Mouse (Mus musculus) CH12.LX (cell line): ENCODE data around the gene Mid1.

Experiments used
- CTCF ChIP-seq, 2 experiments: IDR thresholded peaks in 1 of 2; conservative IDR thresholded peaks in 1 of 2; 2 replicates each; pipeline ENCODE4 v1.5.1; 2011 to 2012; ENCODE audit warnings: low read depth in 2 of 2, low read length in 2 of 2, improper control_type of control experiment in 1 of 2, inconsistent platforms in 1 of 2, mild to moderate bottlenecking in 1 of 2, moderate library complexity in 1 of 2
- ETS1 ChIP-seq: conservative IDR thresholded peaks from 2 replicates; pipeline ENCODE4 v1.6.1; 2012; ENCODE audit warnings: low read depth, mild to moderate bottlenecking, inconsistent platforms, low read length, improper control_type of control experiment, moderate library complexity
- POLR2A ChIP-seq: IDR thresholded peaks from 2 replicates; pipeline ENCODE4 v1.6.1; 2011; ENCODE audit warnings: low read depth, mild to moderate bottlenecking, improper control_type of control experiment, low read length
- RCOR1 ChIP-seq: conservative IDR thresholded peaks from 2 replicates; pipeline ENCODE4 v1.6.1; 2012; ENCODE audit warnings: low read depth, mild to moderate bottlenecking, inconsistent platforms, low read length, improper control_type of control experiment
- USF2 ChIP-seq: conservative IDR thresholded peaks from 2 replicates; pipeline ENCODE4 v1.6.1; 2011; ENCODE audit warnings: low read depth, low read length, improper control_type of control experiment

DNA sequence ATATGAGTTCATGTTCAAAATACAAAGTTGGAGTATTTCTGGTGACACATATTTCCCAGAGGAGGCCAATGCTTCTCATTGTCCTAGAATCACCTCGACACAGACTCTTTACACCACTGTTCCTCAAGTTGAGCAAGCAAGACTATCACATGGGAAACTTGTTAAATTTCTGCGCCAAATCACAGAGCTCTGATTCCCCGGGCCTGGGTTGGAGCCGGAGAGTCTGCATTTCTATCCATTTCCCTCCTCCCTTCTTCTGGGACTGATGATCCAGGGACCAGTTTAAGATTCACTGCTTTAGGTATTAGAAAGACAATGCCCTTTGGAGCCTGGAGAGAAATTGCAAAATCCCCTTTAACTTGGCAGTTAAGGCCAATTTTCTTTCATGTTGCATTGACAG, 109.4 kb downstream of the Mid1 start:
- TF ChIP-seq CTCF (conservative IDR thresholded peaks at IDR 0.05 in 1 of 2, IDR thresholded peaks at IDR 0.05 in 1 of 2; ENCODE audit: low read depth in 2 of 2, low read length in 2 of 2) (no peak), ETS1 (no peak), USF2 (no peak), POLR2A (no peak), RCOR1 (no peak)
